Comparison of ENCODE assay signal across 11 mouse cellular contexts in the genomic region with DNA sequence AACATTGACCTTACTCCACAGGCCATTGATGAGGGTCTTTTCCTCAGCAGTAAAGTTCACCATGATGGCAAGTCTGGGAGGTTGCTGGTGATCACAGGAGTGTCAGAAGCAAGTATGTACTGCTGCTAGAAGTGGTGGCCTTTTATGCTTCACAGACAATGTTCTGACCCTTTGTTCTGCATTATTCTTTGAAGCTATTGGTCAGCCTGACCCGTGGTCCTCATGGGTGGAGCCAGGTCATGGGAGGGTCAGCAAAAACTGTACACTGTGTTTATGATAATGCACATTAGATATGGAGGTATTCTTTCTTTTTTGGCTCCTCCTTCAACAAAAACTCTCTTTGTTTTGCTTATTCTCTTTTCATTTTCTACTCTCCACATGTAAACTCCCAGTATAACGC. TPM values are rescaled to one million over a fixed set of nuclear protein-coding genes. Genes with fewer than 3 reads are reported as not detected.
DNase-seq lines count a peak whose midpoint lies in the region; ATAC-seq and TF ChIP-seq lines count a peak whose summit lies in the region.
"Had no signal": no experiment of that assay in that cellular context is flagged by ENCODE, and none has a peak within 500 bp of the region (broad histone marks: within the 10 kb centered on the region; RNA-seq: fewer than 3 reads in every experiment).

A gene (minus strand): TSS at position 127 of the 400 bp plus-strand sequence.

- H3K4me1 ChIP-seq in liver, postnatal 0 days (ENCODE audit: insufficient read depth), result no peaks in the 10 kb centered on the region; the same call in 1 of the 2 replicates
- no peaks in the 10 kb centered on the region for H3K4me1 ChIP-seq in forebrain, embryonic 13.5 days
- no peaks in the 10 kb centered on the region for H3K4me1 ChIP-seq in intestine, embryonic 16.5 days (ENCODE audit: control insufficient read depth, insufficient read depth, low read length)
- H3K4me1 ChIP-seq in neural tube, embryonic 13.5 days (replicated peaks), result no peaks in the 10 kb centered on the region

- no peak for ATAC-seq in liver, postnatal 0 days
- no peak for ATAC-seq in forebrain, embryonic 13.5 days
- ATAC-seq in intestine, embryonic 16.5 days, result no peak
- no peak for ATAC-seq in neural tube, embryonic 13.5 days (ENCODE audit: low read depth)

- DNase-seq in liver, result peak; percentile 26
- DNase-seq in liver, postnatal 0 days, result no peak
- DNase-seq in left cerebral cortex, postnatal 10 days (ENCODE audit: extremely low spot score in 1 of 2, low spot score in 2 of 2), result no peak
- no peak for DNase-seq in right cerebral cortex, postnatal 25 days
- DNase-seq: adrenal gland, adult 2 months; thymus, postnatal 4 days had no signal

- intact Hi-C loops in left cerebral cortex, postnatal 10 days (cut with DNase I), result no loop called here

- no peaks in the 10 kb centered on the region for H3K36me3 ChIP-seq in liver, postnatal 0 days (replicated peaks; ENCODE audit: insufficient read depth, low read length)
- H3K36me3 ChIP-seq in forebrain, embryonic 13.5 days (ENCODE audit: poor library complexity, severe bottlenecking), result no peaks in the 10 kb centered on the region
- H3K36me3 ChIP-seq in intestine, embryonic 16.5 days (ENCODE audit: control insufficient read depth, insufficient read depth, low read length), result no peaks in the 10 kb centered on the region
- H3K36me3 ChIP-seq in neural tube, embryonic 13.5 days, result no peaks in the 10 kb centered on the region
- H3K36me3 ChIP-seq: G1E had no signal

- TF ChIP-seq CTCF in liver, postnatal 0 days (IDR thresholded peaks at IDR 0.05; ENCODE audit: low read depth), result no peak

- H3K9me3 ChIP-seq in liver, postnatal 0 days (ENCODE audit: low read length), result no peaks in the 10 kb centered on the region
- no peaks in the 10 kb centered on the region for H3K9me3 ChIP-seq in forebrain, embryonic 13.5 days (replicated peaks)
- no peaks in the 10 kb centered on the region for H3K9me3 ChIP-seq in intestine, embryonic 16.5 days (ENCODE audit: control insufficient read depth, low read length)
- no peaks in the 10 kb centered on the region for H3K9me3 ChIP-seq in neural tube, embryonic 13.5 days
- H3K9me3 ChIP-seq: G1E had no signal

- WGBS in liver, postnatal 0 days (ENCODE audit: insufficient replicate concordance), result 66% methylated on average over 2 of the region's 2 CpGs
- 65% methylated on average over 2 of the region's 2 CpGs for WGBS in forebrain, embryonic 13.5 days
- WGBS in intestine, embryonic 16.5 days, result 61% methylated on average over 2 of the region's 2 CpGs
- 76% methylated on average over 2 of the region's 2 CpGs for whole genome bisulfite sequencing in neural tube, embryonic 13.5 days

- no peaks in the 10 kb centered on the region for H3K27me3 ChIP-seq in liver, postnatal 0 days (ENCODE audit: insufficient read depth, low read length)
- no peaks in the 10 kb centered on the region for H3K27me3 ChIP-seq in forebrain, embryonic 13.5 days
- H3K27me3 ChIP-seq in intestine, embryonic 16.5 days (replicated peaks; ENCODE audit: control insufficient read depth, insufficient read depth, low read length), result no peaks in the 10 kb centered on the region
- no peaks in the 10 kb centered on the region for H3K27me3 ChIP-seq in neural tube, embryonic 13.5 days

- H3K4me2 ChIP-seq in liver, postnatal 0 days (ENCODE audit: low read depth, low read length), result no peak within 1 kb of the TSS
- no peak within 1 kb of the TSS for H3K4me2 ChIP-seq in forebrain, embryonic 13.5 days
- no peak within 1 kb of the TSS for H3K4me2 ChIP-seq in intestine, embryonic 16.5 days (ENCODE audit: low read depth, low read length)
- H3K4me2 ChIP-seq in neural tube, embryonic 13.5 days, result no peak within 1 kb of the TSS

- H3K4me3 ChIP-seq in liver, postnatal 0 days (ENCODE audit: low read depth, low read length), result no peak within 1 kb of the TSS
- H3K4me3 ChIP-seq in forebrain, embryonic 13.5 days, result no peak within 1 kb of the TSS
- no peak within 1 kb of the TSS for H3K4me3 ChIP-seq in intestine, embryonic 16.5 days (ENCODE audit: low read length)
- H3K4me3 ChIP-seq in neural tube, embryonic 13.5 days, result no peak within 1 kb of the TSS

- H3K27ac ChIP-seq in liver, postnatal 0 days (ENCODE audit: low read depth), result no peak within 1 kb of the TSS; the same call in 1 of the 2 replicates
- H3K27ac ChIP-seq in forebrain, embryonic 13.5 days, result no peak within 1 kb of the TSS
- H3K27ac ChIP-seq in intestine, embryonic 16.5 days (ENCODE audit: low read length), result no peak within 1 kb of the TSS
- no peak within 1 kb of the TSS for H3K27ac ChIP-seq in neural tube, embryonic 13.5 days (replicated peaks)

- no peak within 1 kb of the TSS for H3K9ac ChIP-seq in liver, postnatal 0 days (replicated peaks)
- H3K9ac ChIP-seq in forebrain, embryonic 13.5 days, result no peak within 1 kb of the TSS
- H3K9ac ChIP-seq in intestine, embryonic 16.5 days (ENCODE audit: low read depth, low read length), result no peak within 1 kb of the TSS
- H3K9ac ChIP-seq in neural tube, embryonic 13.5 days, result no peak within 1 kb of the TSS

- no peak for TF ChIP-seq EP300 in liver, postnatal 0 days (IDR thresholded peaks at IDR 0.05; ENCODE audit: low read depth)

RNA-seq across cellular contexts. Expression of the gene that starts here (rescaled TPM):
- 5.5 and 5.6 TPM in 2 replicates for polyA plus RNA-seq in liver, postnatal 0 days (2015; fragmentation: Nextera tagmentation; extraction: Ambion mirVana)
- 3,762 and 4,630 TPM in 2 replicates for polyA plus RNA-seq in forebrain, embryonic 13.5 days (2015; fragmentation: Nextera tagmentation; extraction: Ambion mirVana)
- 30.0 and 42.2 TPM in 2 replicates for polyA plus RNA-seq in intestine, embryonic 16.5 days (2015; fragmentation: Nextera tagmentation; extraction: Ambion mirVana)
- polyA plus RNA-seq in neural tube, embryonic 13.5 days (2015; fragmentation: Nextera tagmentation; extraction: Ambion mirVana), result 3,874 and 4,036 TPM in 2 replicates
- not detected for total RNA-seq in left cerebral cortex, postnatal 10 days (2021)
- total RNA-seq: adrenal gland, adult 2 months; G1E had no signal
- polyA plus RNA-seq: adrenal gland, adult 2 months; G1E; gonadal fat pad, adult 2 months had no signal

Comparison
In these comparisons a context has a peak if more than half of its experiments do, and no peak if none do; other contexts are left out.
1. RNA of the gene that starts here (polyA plus RNA-seq): 3,874 to 4,036 TPM in neural tube, embryonic 13.5 days and 3,762 to 4,630 TPM in forebrain, embryonic 13.5 days; 30.0 to 42.2 TPM in intestine, embryonic 16.5 days and 5.5 to 5.6 TPM in liver, postnatal 0 days; every median in the first group is over 10 times any median in the second.